Mouse (Mus musculus): ENCODE data around the gene Rab3gap1. TPM values are rescaled to one million over a fixed set of nuclear protein-coding genes. Genes with fewer than 3 reads are reported as not detected.

Rab3gap1 gene
- total RNA-seq (2015; ENCODE audit: low replicate concordance), result 6.9 and 21.9 TPM in 2 replicates
- total RNA-seq (2017; ENCODE audit: low replicate concordance), result 14.0 and 26.8 TPM in 2 replicates

GRCm38 (mm10) chr1:127868300-127869261 is at the start of gene Rab3gap1:
Gene Rab3gap1 (plus strand): TSS chr1:127868773.
- peak; percentile 100 for ATAC-seq (replicated peaks; ENCODE audit: low FRiP score, poor library complexity, severe bottlenecking)

GRCm38 (mm10) chr1:127827325-127827724 is 41.2 kb upstream of the Rab3gap1 start:
- ATAC-seq (replicated peaks; ENCODE audit: low FRiP score, poor library complexity, severe bottlenecking), result 0 out of 2 replicates have a peak, but pooled peaks have one; percentile 70

GRCm38 (mm10) chr1:127830215-127830921 is 38.2 kb upstream of the Rab3gap1 start:
- no peak for ATAC-seq (replicated peaks; ENCODE audit: low FRiP score, poor library complexity, severe bottlenecking)

- no peak for ATAC-seq (replicated peaks; ENCODE audit: low FRiP score, poor library complexity, severe bottlenecking)
These were observed 34.9 kb upstream of the Rab3gap1 start for GRCm38 (mm10) chr1:127833714-127834113.

GRCm38 (mm10) chr1:127834202-127834601 is 34.4 kb upstream of the Rab3gap1 start:
- ATAC-seq (replicated peaks; ENCODE audit: low FRiP score, poor library complexity, severe bottlenecking), result no peak

- ATAC-seq (replicated peaks; ENCODE audit: low FRiP score, poor library complexity, severe bottlenecking), result no peak
These were observed 32.0 kb upstream of the Rab3gap1 start for GRCm38 (mm10) chr1:127836619-127837018.

- 0 out of 2 replicates have a peak, but pooled peaks have one; percentile 57 for ATAC-seq (replicated peaks; ENCODE audit: low FRiP score, poor library complexity, severe bottlenecking)
These were observed 30.0 kb upstream of the Rab3gap1 start for GRCm38 (mm10) chr1:127838602-127839001.

GRCm38 (mm10) chr1:127845472-127845871 is 23.1 kb upstream of the Rab3gap1 start:
- no peak for ATAC-seq (replicated peaks; ENCODE audit: low FRiP score, poor library complexity, severe bottlenecking)

GRCm38 (mm10) chr1:127850075-127850610 is 18.4 kb upstream of the Rab3gap1 start:
- ATAC-seq (replicated peaks; ENCODE audit: low FRiP score, poor library complexity, severe bottlenecking), result no peak

GRCm38 (mm10) chr1:127854486-127855222 is 13.9 kb upstream of the Rab3gap1 start, which contains the start of gene Map3k19:
Gene Map3k19 (minus strand): TSS chr1:127855031.
- no peak for ATAC-seq (replicated peaks; ENCODE audit: low FRiP score, poor library complexity, severe bottlenecking)

GRCm38 (mm10) chr1:127858945-127859648 is 9.5 kb upstream of the Rab3gap1 start:
- ATAC-seq (replicated peaks; ENCODE audit: low FRiP score, poor library complexity, severe bottlenecking), result no peak

GRCm38 (mm10) chr1:127859799-127860400 is 8.7 kb upstream of the Rab3gap1 start:
- no peak for ATAC-seq (replicated peaks; ENCODE audit: low FRiP score, poor library complexity, severe bottlenecking)

GRCm38 (mm10) chr1:127860492-127860891 is 8.1 kb upstream of the Rab3gap1 start:
- no peak for ATAC-seq (replicated peaks; ENCODE audit: low FRiP score, poor library complexity, severe bottlenecking)

GRCm38 (mm10) chr1:127861900-127862299 is 6.7 kb upstream of the Rab3gap1 start:
- no peak for ATAC-seq (replicated peaks; ENCODE audit: low FRiP score, poor library complexity, severe bottlenecking)

- ATAC-seq (replicated peaks; ENCODE audit: low FRiP score, poor library complexity, severe bottlenecking), result no peak
These were observed 4.8 kb upstream of the Rab3gap1 start for GRCm38 (mm10) chr1:127863806-127864205.

- no peak; the same call in 1 of the 2 replicates for ATAC-seq (replicated peaks; ENCODE audit: low FRiP score, poor library complexity, severe bottlenecking)
These were observed 703 bp downstream of the Rab3gap1 start for GRCm38 (mm10) chr1:127869276-127869675.

- no peak for ATAC-seq (replicated peaks; ENCODE audit: low FRiP score, poor library complexity, severe bottlenecking)
These were observed 30.8 kb downstream of the Rab3gap1 start for GRCm38 (mm10) chr1:127899401-127899800.

GRCm38 (mm10) chr1:127904774-127905385 is 36.3 kb downstream of the Rab3gap1 start:
- ATAC-seq (replicated peaks; ENCODE audit: low FRiP score, poor library complexity, severe bottlenecking), result no peak
